Mouse (Mus musculus): Measurements from ENCODE around the gene Fbxo4. TPM values are rescaled to one million over a fixed set of nuclear protein-coding genes. Genes with fewer than 3 reads are reported as not detected.

Gene Fbxo4
- polyA plus RNA-seq (2021), result 23.6 TPM

DNA sequence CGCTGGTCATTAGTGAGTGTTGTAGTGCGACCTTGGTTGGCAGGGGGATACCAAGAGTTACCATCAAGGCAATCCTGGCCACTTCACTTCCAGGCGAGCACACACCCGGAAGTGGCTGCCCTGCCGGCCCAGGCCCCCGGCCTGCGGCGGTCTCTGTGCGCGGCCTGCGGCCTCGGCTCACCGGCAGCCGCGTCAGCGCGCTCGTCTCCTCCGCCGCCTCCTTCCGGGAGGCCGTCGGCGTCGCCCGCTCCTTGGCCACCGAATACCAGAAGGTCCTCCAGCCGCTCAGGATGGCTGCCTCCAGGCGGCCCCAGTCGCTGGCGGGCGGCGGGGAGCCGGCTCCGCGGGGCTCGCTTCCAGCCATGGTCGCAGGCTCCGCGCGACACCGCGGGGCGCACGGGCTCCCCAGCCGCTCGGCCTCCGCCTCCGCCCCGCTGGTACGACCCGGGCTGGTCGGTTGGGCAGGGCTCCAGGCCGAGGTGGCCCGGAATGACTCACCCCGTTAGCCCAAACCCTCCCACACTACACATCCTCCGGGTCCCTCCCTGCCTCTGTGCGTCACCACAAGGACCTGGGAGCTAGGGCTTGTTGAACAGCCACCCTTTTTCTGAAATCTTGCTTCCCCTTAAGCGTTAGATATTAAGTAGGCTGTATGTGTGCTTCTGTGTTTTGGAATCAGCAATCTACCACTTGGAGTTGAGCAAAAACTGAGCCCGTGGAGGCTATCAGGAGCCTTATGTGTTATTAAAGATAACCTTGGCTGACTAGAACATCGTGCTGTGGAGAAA is at the start of gene Fbxo4:
Gene Fbxo4 (minus strand): TSS at position 513 of the 788 bp plus-strand sequence.
- in situ Hi-C loops (cut with MboI; ENCODE audit: low pct_unique_long_range_greater_than_20kb), result loop anchor here (10.0 kb wide), 1 partner anchor 1126 kb away; the partner anchor contains the start of gene Card6
- ATAC-seq (peak; percentile 100), DNase-seq (ENCODE audit: low read depth, low spot score) (peak; percentile 59)
- ChIA-PET POLR2A (interaction anchor here (0.6 kb wide), 1 partner anchor 18 kb away, joined by 6 read pairs; no protein-coding TSS in a partner anchor), CTCF (interaction anchor here (1.9 kb wide), 1 partner anchor 15 kb away, joined by 5 read pairs; no protein-coding TSS in a partner anchor)
- H3K27me3 ChIP-seq, result no peaks in the 10 kb centered on the region
- no peak for TF ChIP-seq CTCF (IDR thresholded peaks at IDR 0.05)

DNA sequence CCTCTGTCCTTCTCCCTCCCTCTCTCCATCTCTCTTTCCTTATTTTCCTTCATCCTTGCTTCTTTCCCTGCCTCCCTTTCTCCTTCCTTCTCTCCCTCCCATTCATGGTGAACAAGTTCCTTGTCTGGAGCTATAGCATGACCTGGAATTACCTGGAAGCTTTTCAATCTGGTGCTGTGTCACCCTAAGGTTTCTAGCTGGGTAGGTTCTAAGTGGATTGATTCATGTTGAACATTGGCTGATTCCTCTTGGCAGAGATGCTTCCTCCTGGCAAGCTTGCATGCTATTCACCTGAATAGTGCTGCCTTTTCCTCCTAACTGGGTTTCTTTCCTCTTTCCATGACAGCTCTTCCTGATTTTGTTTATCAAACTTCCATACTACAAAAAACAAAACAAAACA is 49.6 kb upstream of the Fbxo4 start:
- TF ChIP-seq CTCF (IDR thresholded peaks at IDR 0.05), result no peak
- H3K27me3 ChIP-seq, result no peaks in the 10 kb centered on the region
- DNase-seq (ENCODE audit: low read depth, low spot score) (no peak), ATAC-seq (no peak)
- ChIA-PET POLR2A (no interaction called here), CTCF (interaction anchor here (0.6 to 1.2 kb wide), 2 partner anchors 14 to 273 kb away, joined by 3 read pairs; no protein-coding TSS in a partner anchor)
- in situ Hi-C loops (cut with MboI; ENCODE audit: low pct_unique_long_range_greater_than_20kb), result no loop called here

DNA sequence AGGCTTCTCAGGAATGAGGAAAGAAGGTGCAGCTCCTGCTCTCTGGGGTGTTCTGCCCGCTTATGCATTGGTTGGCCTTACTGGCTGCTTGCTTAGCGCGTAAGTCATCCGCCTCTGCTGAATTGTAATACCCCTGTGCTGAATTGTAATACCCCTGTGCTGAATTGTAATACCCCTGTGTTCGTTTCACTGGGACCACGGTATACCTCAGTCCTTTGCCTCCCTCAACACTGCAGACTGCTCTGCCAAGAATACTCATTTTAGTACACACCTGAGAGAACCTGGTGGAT is 49.0 kb upstream of the Fbxo4 start:
- ATAC-seq (no peak), DNase-seq (ENCODE audit: low read depth, low spot score) (no peak)
- in situ Hi-C loops (cut with MboI; ENCODE audit: low pct_unique_long_range_greater_than_20kb), result no loop called here
- no peaks in the 10 kb centered on the region for H3K27me3 ChIP-seq
- TF ChIP-seq CTCF (IDR thresholded peaks at IDR 0.05), result no peak
- ChIA-PET POLR2A (interaction anchor here (1.2 to 3.5 kb wide), 2 partner anchors 8 to 33 kb away, joined by 3 to 19 read pairs; partner anchors contain the start of gene AW549877), CTCF (interaction anchor here (0.6 to 1.2 kb wide), 3 partner anchors 13 to 274 kb away, joined by 3 read pairs; no protein-coding TSS in a partner anchor)

DNA sequence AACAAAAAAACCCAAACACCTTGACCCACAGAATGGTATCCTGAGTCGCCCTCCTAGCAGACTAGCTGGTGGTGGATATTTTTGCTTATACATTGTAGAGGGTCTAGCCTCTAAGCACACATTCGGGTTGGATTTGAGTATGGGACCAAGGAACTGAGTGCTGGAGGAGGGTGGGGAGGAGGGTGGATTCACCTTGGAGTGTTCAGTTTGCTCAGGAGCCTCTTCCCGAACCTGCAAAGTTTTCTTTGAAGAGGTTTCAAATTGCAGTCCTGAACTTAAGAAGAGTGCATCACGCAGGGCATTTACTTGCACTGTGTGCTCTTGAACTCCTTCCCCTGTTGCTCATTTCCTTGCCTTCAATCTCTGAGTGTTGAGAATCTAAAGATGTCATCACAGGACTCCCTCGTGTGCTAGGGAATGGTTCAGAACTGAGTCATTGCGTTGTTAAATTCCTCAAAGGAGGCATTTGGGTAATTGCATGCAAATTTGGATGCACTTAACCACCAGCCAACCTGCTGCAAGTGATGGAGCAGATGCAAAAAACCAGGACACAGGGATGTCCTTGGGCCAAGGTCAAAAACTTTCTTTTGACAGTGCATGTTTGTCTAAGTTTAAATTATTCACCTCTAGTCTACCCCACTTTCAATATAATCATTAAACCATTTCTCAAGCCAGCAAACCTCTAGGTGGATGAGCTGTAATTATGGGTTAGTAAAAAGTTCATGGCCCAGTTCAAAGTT is 48.5 kb upstream of the Fbxo4 start:
- ATAC-seq (peak; percentile 49), DNase-seq (ENCODE audit: low read depth, low spot score) (no peak)
- ChIA-PET CTCF (interaction anchor here (0.6 to 4.6 kb wide), 3 partner anchors 34 to 274 kb away, joined by 3 to 32 read pairs (median 3); partner anchors contain the start of gene AW549877), POLR2A (interaction anchor here (0.6 to 3.5 kb wide), 4 partner anchors 9 to 467 kb away, joined by 3 to 19 read pairs (median 4); partner anchors contain the start of gene AW549877)
- TF ChIP-seq CTCF (IDR thresholded peaks at IDR 0.05), result no peak
- H3K27me3 ChIP-seq, result no peaks in the 10 kb centered on the region
- in situ Hi-C loops (cut with MboI; ENCODE audit: low pct_unique_long_range_greater_than_20kb), result no loop called here

DNA sequence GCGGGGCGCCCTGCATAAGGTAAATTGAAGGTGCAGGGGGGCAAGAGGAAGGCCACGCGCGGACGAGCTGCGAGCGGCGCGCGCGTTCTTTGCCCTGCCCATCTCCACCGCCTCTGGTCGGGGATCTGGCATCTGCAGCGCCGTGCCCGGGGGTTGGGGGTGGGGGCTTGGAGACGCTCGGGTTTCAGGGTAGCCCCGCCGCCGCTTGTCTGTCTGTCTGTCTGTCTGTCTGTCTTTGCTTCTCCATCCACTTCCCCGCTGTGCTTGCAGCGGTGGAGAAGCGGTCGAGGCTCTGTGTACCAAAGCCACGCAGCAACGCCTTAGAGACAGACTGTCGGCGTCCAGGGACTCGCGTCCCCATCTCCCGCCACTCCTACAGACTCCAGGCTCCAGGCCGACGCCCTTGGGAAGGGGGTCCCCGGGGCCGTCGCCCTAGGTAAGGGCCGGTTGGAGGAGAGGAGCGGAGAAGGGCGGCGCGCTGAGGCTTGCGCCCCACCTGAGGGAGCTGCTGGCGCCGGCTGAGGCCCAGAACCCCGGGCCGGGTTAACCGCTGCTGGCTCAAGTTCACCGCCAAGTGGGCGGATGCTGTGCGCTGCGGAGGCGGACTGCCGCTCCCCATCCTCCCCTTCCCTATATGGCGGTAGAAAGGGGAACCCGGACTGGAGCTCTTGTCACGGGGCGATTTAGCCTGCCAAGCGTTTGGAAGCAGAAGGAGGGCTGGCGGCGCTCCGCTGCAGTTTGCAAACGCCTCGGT is 47.6 kb upstream of the Fbxo4 start:
- ATAC-seq (peak; percentile 57), DNase-seq (ENCODE audit: low read depth, low spot score) (no peak)
- POLR2A ChIA-PET, result interaction anchor here (0.6 to 3.5 kb wide), 4 partner anchors 10 to 468 kb away, joined by 3 to 19 read pairs (median 4); partner anchors contain the start of gene AW549877
- CTCF ChIA-PET, result interaction anchor here (1.7 to 4.6 kb wide), 3 partner anchors 15 to 33 kb away, joined by 11 to 32 read pairs (median 11); partner anchors contain the start of gene AW549877
- no peak for TF ChIP-seq CTCF (IDR thresholded peaks at IDR 0.05)
- in situ Hi-C loops (cut with MboI; ENCODE audit: low pct_unique_long_range_greater_than_20kb), result no loop called here
- no peaks in the 10 kb centered on the region for H3K27me3 ChIP-seq

DNA sequence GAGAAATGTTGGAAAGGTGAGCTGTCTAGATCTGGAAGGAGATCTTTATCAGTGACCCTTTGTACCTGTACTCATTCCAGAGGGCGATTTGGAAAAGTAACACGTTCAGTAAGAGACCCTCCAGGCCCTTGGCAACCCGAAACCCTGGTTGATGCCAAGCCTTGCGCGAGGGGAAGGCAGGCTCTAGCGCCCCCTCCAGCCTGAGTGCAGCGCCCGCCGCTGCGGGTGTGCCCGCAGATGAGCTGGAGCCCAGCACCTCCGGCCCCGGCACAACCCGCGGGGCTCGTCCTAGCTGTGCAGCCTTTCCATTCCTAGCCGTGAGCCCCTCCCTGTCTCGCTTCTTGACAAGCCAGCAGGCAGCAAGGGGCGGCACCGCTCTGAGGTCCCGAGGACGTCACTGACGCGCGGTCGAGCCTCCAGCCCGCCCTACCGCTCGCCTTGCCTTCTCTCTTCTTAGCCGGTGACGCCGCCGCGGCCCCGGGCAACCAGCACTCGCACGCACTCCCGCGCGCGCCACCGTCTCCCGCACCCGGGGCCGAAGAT is 46.9 kb upstream of the Fbxo4 start, which contains the start of gene Oxct1:
Gene Oxct1 (plus strand): TSS at position 153 of the 543 bp plus-strand sequence.
- peak; percentile 100 for TF ChIP-seq CTCF (IDR thresholded peaks at IDR 0.05)
- in situ Hi-C loops (cut with MboI; ENCODE audit: low pct_unique_long_range_greater_than_20kb), result no loop called here
- CTCF ChIA-PET, result interaction anchor here (1.7 to 4.6 kb wide), 3 partner anchors 16 to 33 kb away, joined by 11 to 32 read pairs (median 11); partner anchors contain the start of gene AW549877
- DNase-seq (ENCODE audit: low read depth, low spot score) (peak; percentile 53), ATAC-seq (peak; percentile 95)
- no peaks in the 10 kb centered on the region for H3K27me3 ChIP-seq
- POLR2A ChIA-PET, result interaction anchor here (1.4 to 3.5 kb wide), 2 partner anchors 29 to 31 kb away, joined by 4 to 19 read pairs; partner anchors contain the start of gene AW549877

DNA sequence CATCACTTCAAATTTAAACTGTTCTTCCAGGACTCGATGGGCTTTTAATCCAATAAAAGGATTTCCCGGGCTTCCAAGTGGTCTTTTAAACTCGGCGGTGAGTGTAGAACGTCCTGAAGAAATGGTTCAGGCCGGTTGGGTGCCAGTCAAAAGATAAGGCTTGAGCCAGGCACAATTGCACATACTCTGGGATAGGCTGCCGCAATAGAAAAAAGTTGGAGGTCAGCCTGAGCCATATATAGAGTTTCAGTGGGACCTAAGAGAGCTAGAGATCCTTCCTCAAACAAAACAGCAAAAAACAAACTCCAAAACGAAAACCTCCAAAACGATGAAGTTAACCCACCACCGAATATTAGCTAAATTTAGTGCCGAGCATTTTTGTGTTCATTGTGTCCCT is 46.1 kb upstream of the Fbxo4 start:
- ATAC-seq, result no peak
- H3K27me3 ChIP-seq, result no peaks in the 10 kb centered on the region
- DNase-seq (ENCODE audit: low read depth, low spot score), result no peak
- CTCF ChIA-PET, result interaction anchor here (0.7 to 4.6 kb wide), 6 partner anchors 12 to 1082 kb away, joined by 3 to 32 read pairs (median 7); partner anchors contain the start of genes AW549877 and Card6
- in situ Hi-C loops (cut with MboI; ENCODE audit: low pct_unique_long_range_greater_than_20kb), result no loop called here
- no peak for TF ChIP-seq CTCF (IDR thresholded peaks at IDR 0.05)
- POLR2A ChIA-PET, result interaction anchor here (1.4 to 3.5 kb wide), 3 partner anchors 21 to 30 kb away, joined by 4 to 19 read pairs (median 5); partner anchors contain the start of gene AW549877

DNA sequence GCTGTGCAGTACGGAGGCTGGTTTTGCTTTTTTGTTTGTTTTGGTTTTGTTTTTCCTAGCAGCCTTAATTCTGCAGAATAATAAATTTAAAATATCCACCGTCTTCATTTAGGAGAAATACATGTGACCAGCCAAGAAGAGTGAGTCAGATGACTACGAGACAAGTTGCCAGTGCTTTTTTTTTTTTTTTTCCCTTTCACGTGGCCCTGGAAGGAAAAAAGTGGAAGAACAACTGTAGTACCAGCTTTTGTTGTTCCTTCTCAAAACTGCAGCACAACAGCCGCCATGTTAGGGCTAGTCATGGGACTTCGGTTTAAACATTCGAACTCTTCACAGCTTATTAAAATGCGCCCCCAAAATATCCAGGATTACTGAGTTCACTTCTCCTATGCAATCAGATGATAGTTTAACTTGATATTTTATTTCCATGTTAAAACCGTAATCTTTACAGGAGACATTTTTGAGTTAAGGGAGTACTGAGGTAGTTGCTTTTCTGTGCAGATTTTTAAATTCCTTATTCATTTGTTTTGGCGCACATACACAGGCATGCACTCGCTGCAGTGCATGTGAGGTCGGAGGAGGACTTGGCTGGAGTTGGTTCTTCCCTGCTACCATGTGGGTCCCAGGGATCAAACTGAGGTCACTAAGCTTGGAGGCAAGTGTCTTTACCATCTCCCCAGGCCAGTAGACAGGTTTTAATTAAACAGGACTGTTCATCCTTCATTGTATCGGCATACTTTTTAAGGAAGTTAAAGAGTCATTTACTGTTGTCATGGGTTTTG is 45.5 kb upstream of the Fbxo4 start:
- no peak for ATAC-seq
- ChIA-PET POLR2A (interaction anchor here (1.4 to 3.5 kb wide), 3 partner anchors 21 to 30 kb away, joined by 4 to 19 read pairs (median 5); partner anchors contain the start of gene AW549877), CTCF (interaction anchor here (0.7 to 4.6 kb wide), 7 partner anchors 11 to 1083 kb away, joined by 3 to 32 read pairs (median 3); partner anchors contain the start of genes AW549877 and Card6)
- TF ChIP-seq CTCF (IDR thresholded peaks at IDR 0.05), result no peak
- in situ Hi-C loops (cut with MboI; ENCODE audit: low pct_unique_long_range_greater_than_20kb), result no loop called here
- DNase-seq (ENCODE audit: low read depth, low spot score), result no peak
- H3K27me3 ChIP-seq, result no peaks in the 10 kb centered on the region
